Mouse (Mus musculus): ENCODE results near the gene Spata16.
"Not testable (repeated sequence)": the region's sequence is repeated elsewhere in the genome, so short reads cannot be mapped to it uniquely, and the experiment has no call there.

Spata16 gene

DNA sequence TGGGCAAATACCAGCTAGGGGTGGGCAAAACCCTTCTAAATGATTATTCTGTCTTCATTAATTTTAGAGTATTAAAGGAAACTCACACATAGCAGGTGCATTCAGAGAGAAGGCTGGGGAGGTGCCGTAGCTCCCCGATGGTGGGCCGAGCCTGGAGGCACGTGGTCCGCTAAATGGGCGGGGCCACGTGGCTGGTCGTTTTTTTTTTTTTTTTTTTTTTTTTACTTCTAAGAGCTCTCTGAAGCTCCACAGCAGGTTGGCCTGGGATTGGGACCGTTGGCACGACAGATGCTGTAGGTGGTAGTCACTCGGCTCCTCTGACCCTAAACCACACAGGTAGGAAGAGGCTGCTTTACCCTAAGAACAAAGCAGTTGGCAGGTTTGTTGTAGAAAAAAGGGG, at the start of gene Spata16:
Gene Spata16, plus strand, starts transcription at position 219 of the 400 bp plus-strand sequence.
- DNase-seq, result no peak

DNA sequence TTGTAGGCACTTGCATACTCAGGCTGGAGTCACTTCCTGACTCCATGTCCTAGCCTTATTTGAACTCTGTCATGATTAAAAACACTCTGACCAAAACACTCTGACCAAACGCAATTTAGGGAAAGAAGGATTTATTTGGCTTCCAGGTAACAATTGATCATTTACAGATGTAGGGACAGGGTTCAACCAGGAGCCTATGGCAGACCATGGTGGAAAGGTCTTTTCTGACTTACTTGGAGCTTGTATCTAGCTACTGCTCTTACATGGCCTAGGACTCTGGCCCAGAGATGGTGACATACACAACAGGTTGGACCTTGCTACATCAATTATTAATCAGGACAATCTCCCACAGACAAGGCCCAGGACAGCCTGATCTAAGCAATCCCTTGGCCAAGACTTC, 32.6 kb upstream of the Spata16 start:
- DNase-seq, result no peak

DNA sequence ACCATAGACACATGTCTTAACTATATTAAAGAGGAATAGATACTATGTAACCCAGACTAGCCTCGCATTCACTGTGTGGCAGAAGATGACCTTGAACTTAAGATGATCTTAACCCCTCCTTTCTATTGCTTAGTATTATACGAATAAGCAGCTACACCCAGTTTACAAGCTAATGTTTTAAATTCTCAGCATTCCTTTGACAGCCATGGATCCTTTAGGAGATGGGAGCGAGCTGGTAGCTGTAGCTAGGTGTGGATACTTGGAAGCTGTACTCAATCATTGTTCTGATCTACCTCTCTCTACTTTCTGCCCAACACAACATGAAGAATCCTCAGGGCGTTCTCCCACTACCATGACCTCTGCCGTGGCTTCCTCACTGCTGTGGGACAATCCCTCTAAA, 28.9 kb upstream of the Spata16 start:
- no peak for DNase-seq

- no peak for DNase-seq
These were observed 1.8 kb downstream of the Spata16 start for GRCm38 (mm10) chr3:26639214-26639613.

DNA sequence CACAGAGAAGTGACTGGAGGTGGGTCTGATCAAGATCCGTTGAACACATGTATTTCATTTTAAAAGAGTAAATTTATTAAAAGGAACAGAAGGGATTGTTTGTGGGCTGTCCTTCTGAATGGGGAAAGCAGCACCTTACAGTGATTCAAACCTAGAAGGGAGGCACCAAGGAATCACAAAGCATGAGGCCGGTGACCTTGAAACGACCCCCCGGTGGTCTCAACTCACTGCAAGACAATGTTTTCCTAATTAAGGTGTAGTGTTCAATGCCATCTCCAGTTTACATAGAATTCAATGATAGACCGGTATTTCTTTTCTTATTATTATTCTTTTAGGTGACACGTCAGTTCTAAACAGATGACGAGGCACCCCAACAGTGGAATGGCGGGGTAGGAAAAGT, 2.4 kb downstream of the Spata16 start:
- DNase-seq, result no peak

DNA sequence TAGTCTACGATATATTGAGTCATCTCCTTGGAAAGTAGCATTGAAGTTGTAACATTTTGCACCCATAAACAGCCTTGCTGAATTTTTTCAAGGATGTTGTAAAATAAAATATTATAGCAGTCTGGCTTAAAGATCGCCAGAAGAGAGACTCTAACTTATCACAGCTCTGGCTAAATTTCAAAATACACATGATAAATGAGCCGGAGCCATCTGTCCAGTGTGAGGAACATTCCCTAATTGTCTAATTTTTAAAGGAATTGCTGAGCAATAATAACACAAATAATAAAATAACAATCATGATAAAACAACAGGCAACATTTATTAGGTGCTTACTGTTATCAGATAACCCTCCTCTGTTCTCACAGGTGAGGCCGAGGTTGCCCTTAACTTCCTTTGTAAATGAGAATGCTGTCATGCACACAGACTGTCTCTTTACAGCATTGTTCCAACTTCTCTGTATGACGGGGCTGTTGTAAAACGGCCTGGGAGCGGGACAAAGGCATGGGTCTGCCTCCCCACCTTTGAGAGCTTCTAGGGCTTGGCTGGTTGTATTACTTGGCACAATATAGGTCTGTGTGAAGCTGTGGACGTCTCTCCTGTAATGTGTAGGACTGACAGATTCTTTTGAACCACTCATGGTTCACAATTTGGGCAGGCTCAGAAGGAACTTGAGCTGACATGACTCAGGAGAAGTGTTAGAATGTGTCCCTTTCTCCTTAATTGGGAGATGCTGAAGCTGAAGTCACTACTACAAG, 3.1 kb downstream of the Spata16 start:
- no peak for DNase-seq

DNA sequence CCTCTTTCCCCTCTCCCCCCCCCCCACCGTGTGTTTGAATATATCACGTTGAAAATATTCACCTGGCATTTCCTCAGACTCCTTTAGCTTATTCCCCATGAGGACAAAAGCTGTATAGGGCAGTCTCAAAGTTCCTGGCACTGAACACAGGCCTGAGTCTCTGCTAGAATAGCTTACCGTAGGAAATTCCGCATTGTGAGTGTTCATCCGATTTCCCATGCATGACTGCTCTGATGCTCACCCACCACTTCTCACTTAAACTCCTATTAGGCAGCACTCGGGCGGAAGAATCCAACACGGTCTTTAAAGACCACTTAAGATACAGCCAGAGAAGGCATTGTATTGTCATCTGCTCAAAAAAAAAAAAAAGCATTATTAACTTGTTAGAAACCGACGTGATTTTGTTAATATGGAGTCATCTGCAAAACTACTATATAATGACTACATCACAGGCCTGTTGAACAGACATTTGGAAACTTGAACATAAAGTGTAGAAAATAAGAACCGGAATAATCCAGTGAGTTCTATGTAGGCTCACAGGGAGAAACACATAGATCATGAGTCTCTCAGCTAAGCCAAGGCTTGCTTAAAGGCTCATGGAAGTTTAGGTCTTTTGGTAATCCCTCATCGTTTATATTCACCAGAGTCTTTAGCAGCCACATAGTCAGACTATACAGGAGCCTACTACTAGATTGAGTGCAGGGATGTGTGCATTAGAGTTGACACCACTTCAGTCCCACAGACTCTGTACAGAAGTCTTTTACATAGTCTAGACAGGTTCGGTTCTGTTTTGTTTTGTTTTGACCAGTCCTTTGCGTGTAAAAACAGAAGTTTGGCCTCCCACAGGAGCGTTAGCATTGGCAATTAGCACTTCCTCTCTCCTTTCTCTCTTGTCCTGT, 4.2 kb downstream of the Spata16 start:
- DNase-seq, result no peak

- DNase-seq, result no peak
These were observed 6.7 kb downstream of the Spata16 start for GRCm38 (mm10) chr3:26644136-26644535.

DNA sequence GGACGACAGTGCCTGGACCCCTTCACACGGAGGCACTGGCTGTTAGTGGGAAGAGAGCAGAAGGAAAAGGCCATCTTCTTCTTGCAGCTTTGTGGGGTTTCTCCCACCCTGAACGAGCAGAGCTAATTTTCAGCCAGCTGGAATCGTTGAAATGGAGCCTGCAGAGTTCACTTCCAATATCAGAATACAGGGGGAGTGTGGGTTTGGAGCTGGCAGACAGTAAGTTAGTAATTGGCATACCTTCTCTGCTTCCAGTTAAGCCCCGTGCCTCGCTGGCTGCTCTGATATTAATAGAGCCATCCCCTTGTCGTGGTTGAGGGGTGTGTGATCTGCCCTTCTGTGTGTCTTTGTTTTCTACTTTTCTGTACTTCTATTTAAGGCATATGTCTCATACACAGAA, 9.4 kb downstream of the Spata16 start:
- DNase-seq, result no peak

GRCm38 (mm10) chr3:26685832-26686231, 48.4 kb downstream of the Spata16 start:
- DNase-seq, result no peak

DNA sequence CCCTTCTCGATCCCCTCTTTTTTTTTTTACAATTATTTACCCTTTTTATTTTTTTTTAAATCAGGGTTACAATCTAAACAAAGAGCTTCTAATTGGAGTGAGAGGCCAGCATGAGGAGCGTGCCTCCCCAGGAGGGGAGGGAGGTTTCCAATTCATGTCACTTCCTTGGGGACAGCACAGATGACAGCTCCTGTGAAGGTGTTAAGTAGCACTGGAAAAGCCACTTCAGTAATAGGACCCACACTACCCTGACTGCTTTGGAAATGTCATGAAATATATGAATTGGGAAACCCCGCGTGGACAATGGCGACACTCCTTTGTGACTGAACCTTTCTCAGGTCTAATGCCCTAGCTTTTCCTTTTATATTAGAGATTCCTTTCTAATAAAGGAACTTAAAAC, 72.1 kb downstream of the Spata16 start:
- DNase-seq, result not testable (repeated sequence)

DNA sequence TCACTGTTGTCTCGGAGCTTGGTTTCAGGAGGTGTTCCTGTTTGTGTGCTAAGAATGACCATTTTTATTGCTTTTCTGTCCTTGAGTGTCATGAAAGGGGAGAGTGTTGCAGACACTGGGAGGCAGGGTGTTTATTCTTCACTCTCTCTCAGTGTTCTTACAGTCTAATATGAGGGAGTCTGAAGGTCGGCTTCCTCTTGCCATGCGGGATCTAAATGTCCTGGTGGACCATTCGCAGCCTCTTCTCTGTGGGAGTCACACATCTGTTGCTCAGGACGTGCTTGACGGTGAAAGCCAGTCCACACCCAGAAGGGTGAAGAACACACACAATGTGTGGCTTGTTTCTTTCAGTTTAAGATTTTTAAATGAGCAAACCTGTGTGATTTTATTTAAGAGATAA, 90.1 kb downstream of the Spata16 start:
- no peak for DNase-seq

GRCm38 (mm10) chr3:26750492-26750891, 113.1 kb downstream of the Spata16 start:
- no peak for DNase-seq

- DNase-seq, result no peak
These were observed 115.0 kb downstream of the Spata16 start for GRCm38 (mm10) chr3:26752441-26752840.

DNA sequence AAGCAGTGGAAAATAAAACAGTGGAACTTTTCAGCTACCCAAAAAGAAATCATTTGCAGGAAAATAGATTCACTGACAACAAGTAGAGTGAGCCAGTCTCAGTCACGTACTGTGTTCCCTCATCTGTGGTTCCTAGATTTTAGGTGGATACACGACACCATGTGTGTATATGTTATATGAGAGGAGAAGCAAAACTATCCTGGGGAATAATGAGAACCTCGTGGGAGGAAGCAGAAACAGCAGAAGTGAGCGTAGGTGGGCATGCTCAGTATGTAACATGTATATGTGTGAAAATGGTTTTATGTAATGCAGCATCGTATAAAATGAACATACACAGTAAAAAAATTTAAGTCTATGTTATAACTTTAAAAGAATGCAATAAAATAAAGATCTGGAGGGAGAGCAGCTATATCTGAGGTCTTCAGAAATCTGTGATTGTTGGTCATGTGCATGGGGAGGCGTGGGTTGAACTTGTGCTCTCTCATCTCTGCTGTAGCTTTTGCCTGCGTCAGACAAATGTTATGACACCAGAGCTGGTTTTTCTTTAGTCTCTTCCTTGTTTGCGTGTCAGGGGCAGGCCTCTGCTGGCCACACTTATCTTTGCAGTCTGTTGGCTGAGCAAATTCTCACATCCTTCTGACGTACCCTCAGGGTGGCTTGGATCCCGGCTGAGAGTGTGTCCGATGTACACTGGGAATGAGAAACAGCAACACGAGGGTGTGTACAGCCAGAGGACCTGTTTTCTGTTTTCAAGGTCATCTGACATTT, 156.1 kb downstream of the Spata16 start:
- no peak for DNase-seq

GRCm38 (mm10) chr3:26795851-26796538, 158.6 kb downstream of the Spata16 start:
- no peak for DNase-seq

DNA sequence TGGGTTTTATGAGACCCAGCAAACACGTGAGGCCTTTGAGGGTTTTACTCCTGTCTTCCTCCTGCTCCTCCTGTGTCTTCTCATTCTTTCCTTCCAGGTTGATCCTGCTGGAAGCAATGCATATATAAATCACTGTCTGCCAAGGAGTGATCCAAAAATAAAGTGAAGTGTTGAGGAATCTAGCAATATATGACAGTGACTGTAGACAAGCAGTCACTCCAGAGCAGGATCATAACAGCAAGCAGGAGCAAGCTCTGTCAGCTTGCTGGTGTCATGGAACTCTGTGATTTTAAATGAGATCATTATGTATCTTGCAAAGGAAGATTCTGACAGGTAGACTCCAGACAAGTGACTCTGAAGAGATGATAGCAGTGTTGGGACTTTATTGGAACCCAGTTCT, 159.5 kb downstream of the Spata16 start:
- no peak for DNase-seq

DNA sequence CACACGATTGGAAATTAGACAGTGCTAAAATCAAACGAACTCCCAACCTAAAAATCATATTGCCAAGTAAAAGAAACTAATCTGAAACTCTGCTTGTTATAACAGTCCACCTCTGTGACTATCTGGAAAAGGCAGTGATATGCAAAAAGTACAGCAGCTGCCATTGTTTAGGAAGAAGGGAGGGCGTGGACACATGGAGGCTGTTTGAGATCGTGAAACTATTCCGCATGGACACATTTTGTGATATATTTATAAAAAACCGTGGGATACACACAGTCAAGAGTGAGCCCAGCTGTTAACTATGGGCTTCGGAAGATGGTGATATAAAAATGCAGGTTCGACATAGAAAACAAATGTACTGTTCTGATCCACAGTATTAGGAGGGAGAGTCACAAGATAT, 176.9 kb downstream of the Spata16 start:
- no peak for DNase-seq

DNA sequence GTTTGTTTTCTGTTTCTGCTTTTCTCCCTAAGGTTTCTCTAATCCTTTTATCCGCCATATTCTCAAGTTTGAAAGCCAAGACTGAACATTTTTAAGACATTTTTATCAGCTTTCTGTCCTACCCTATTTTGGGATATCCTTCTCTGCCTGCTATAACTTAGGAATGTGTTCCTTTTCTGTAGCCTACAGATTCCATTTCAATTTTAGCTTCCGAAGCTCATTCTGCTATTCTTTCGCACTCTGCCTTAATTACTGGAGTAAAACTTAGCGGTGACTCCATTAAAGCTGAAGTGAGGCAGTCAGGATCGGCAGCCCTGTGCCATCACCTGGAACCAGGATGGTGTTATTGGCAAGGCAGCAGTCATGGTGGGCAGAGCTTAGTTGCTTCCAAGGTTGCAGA, 178.3 kb downstream of the Spata16 start:
- no peak for DNase-seq

DNA sequence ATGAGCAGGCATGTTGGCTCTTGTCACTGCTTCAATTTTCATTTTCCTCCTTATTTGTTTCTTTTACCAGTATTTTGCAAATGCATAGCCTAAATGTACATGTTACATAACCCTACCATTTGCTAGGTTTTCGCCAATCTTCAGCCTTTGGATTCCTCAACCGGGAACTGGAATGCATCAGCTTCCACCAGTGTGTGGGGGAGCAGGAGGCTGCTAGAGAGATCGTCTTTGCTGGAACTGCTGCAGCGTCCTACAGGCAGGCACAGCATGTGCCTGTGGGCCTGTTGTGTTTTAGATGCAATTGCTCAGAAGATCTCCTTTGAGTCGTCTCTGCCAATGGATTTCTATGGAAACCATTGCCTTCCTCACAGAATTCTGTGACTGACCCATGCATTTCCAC, 182.0 kb downstream of the Spata16 start:
- DNase-seq, result no peak

DNA sequence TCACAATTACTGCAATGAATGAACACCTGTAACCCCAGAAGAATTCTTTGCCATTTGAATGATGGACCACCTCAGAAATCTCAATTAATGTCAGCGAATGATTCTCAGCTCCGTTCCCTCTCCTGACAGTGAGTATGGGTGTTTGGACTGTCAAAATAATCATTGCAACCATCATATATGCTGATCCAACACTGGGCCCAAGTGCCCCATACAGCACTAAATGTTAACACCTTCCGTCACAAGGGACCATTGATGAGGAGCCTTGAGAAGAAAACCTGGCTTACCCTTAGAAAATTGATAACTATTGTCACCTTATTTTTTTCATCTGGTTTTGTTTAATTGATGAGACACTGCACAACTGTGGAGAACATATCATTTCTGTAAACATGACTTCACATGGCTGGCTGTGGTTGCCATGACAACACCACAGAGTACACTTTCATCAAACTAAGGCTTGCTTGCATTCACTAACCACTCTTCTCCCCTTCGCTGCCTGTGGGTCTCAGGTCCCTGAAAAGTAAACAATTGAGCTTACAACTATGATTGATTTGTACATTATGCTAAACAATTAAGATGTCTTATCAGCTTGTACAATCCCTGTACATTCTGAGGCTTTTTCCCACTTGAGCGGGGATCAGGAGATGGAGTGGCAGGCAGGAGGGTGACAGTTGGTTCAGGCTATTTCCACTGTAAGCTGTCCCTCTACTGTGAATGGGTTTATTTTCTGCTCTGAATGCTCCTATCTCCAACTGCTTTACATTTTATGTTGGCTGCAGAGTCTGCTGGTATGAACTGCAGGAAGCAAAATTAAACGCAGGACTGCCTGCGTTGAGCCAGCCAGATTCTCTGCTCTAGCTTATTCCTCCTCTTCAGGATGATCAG, 189.8 kb downstream of the Spata16 start:
- DNase-seq, result no peak

GRCm38 (mm10) chr3:26832954-26833353, 195.5 kb downstream of the Spata16 start:
- no peak for DNase-seq

Measured in kidney, postnatal 14 days (tissue).